Mouse (Mus musculus) hindbrain, embryonic 16.5 days (tissue): Measurements from ENCODE around the gene Ksr1. TPM values are rescaled to one million over a fixed set of nuclear protein-coding genes. Genes with fewer than 3 reads are reported as not detected.

Source experiments
- ATAC-seq: fragments of 200-750 bp; cut with Nextera tagmentation; 2 replicates; pipeline ENCODE4 v1.8.0; 2017; ENCODE audit warnings: moderate TSS enrichment, moderate library complexity
- H3K27ac ChIP-seq: fragments of 300-500 bp; sonication (generic); 2 replicates; pipeline ENCODE4 v1.5.1; 2014; ENCODE audit warnings: low read depth, mild to moderate bottlenecking, control low read depth, low read length, moderate library complexity
- H3K27me3 ChIP-seq: fragments of 300-500 bp; sonication (generic); replicated peaks from 2 replicates; pipeline ENCODE4 v1.6.1; 2014; ENCODE audit warnings: low read length; ENCODE audit not compliant: control insufficient read depth, insufficient read depth
- H3K36me3 ChIP-seq: fragments of 300-500 bp; sonication (generic); 2 replicates; pipeline ENCODE4 v1.6.1; 2014; ENCODE audit warnings: mild to moderate bottlenecking, low read length, moderate library complexity, mixed read lengths; ENCODE audit not compliant: control insufficient read depth, insufficient read depth
- H3K4me1 ChIP-seq: fragments of 300-500 bp; sonication (generic); 2 replicates; pipeline ENCODE4 v1.6.1; 2014; ENCODE audit warnings: low read depth, low read length; ENCODE audit not compliant: control insufficient read depth, insufficient read depth
- H3K4me2 ChIP-seq: fragments of 300-500 bp; sonication (generic); 2 replicates; pipeline ENCODE4 v1.6.1; 2014; ENCODE audit warnings: mild to moderate bottlenecking, low read length, control low read depth, moderate library complexity
- H3K4me3 ChIP-seq: fragments of 300-500 bp; sonication (generic); 2 replicates; pipeline ENCODE4 v1.5.1; 2014; ENCODE audit warnings: mild to moderate bottlenecking, low read length, control low read depth, moderate library complexity
- H3K9ac ChIP-seq: fragments of 300-500 bp; sonication (generic); 2 replicates; pipeline ENCODE4 v1.6.1; 2014; ENCODE audit warnings: low read depth, mild to moderate bottlenecking, control low read depth, low read length, moderate library complexity
- H3K9me3 ChIP-seq: fragments of 300-500 bp; sonication (generic); 2 replicates; pipeline ENCODE4 v1.6.1; 2014; ENCODE audit warnings: mild to moderate bottlenecking, low read length, moderate library complexity; ENCODE audit not compliant: control insufficient read depth
- WGBS: fragments of 180-500 bp; shearing (Covaris S2); extraction: QIAGEN DNeasy Blood & Tissue Kit; methylation state at CpG from one replicate; pipeline ENCODE4 v1.1.7; 2014; 5-methylcytosine and 5-hydroxymethylcytosine counted together
- polyA plus RNA-seq: library from polyadenylated mRNA; unstranded; fragments of >200 nt; fragmentation: Nextera tagmentation; extraction: Ambion mirVana; gene quantifications from 2 replicates; pipeline ENCODE4 v1.2.1, GENCODE M21; 2015

Ksr1 gene
- polyA plus RNA-seq, 1 experiment from 2014 or later: 4.4 TPM

DNA sequence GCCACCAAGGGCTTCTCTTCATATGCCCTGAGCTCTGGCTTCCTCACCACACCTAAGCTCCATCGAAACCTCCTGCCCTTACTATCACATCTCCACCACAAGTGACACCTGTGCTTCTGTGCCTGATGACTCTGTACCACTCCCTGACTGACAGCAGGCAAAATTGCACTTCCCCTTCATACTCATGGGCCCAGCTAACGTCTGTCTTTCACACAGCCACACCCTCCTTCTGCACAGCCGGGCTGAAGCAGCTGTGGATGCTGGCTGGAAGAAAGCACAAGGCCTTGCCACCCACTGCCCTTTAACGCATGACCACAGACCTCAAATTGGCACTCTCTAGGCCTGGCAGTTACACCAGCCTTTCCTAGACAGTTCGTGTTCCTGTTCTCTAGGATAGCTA lies 6.5 kb upstream of the Ksr1 start:
- Histone ChIP-seq H3K27me3 (no peaks in the 10 kb centered on the region), H3K9me3 (no peaks in the 10 kb centered on the region), H3K36me3 (no peaks in the 10 kb centered on the region), H3K4me1 (no peaks in the 10 kb centered on the region), H3K9ac (no peak overlapping the region), H3K4me2 (no peak overlapping the region), H3K4me3 (no peak overlapping the region), H3K27ac (no peak overlapping the region)
- WGBS: 73% methylated on average over 5 of the region's 5 CpGs
- ATAC-seq: no peak

DNA sequence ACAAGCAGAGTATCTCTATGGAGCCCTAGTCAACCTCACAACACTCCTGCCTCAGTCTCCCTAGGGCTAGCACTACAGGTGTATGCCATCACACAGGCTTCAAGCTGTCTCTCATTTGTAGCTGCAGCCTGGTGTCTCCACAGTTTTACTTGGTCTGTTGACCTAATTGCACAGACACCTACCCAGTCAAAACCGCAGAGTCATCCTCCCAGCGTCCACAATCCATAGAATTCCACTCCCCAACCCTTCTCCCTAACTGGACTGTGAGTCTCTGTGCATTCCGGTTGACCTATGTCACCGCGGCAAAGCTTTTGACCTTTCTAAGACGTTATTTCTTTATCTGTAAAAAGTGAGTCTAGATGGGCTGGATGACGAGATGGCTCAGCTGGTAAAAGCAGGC lies 5.7 kb upstream of the Ksr1 start:
- Histone ChIP-seq H3K4me1 (no peaks in the 10 kb centered on the region), H3K4me2 (no peak overlapping the region)
- WGBS: 72% methylated on average over 7 of the region's 7 CpGs

DNA sequence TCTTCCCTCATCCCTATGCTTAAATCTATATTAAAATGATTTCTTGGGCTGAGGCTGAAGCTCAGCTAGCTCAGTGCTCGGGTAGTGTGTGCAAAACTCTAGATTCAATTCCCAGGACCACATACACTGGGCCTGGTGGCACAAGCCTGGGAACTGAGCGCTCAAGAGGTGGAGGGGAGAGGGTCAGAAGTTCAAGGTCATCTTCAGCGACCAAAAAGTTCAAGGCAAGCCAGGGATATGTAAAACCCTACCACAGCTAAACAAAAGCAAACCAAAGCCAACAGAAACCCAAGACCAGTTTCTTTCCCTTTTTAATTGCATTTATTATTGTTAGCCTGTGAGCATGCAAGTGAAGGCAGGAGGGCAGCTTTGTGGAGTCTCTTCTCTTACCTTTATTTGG lies 4.1 kb upstream of the Ksr1 start:
- H3K9me3 ChIP-seq: no peaks in the 10 kb centered on the region
- H3K9ac ChIP-seq: no peak overlapping the region
- WGBS: 67% methylated on average over 3 of the region's 3 CpGs
- no peak overlapping the region for H3K4me3 ChIP-seq
- no peak for ATAC-seq
- H3K27me3 ChIP-seq: no peaks in the 10 kb centered on the region
- no peak overlapping the region for H3K27ac ChIP-seq
- no peaks in the 10 kb centered on the region for H3K36me3 ChIP-seq
- no peak overlapping the region for H3K4me2 ChIP-seq
- no peaks in the 10 kb centered on the region; the same call in 1 of the 2 replicates for H3K4me1 ChIP-seq

More for the DNA sequence above, 5.7 kb upstream of the Ksr1 start:
- H3K27me3 ChIP-seq: no peaks in the 10 kb centered on the region
- no peaks in the 10 kb centered on the region for H3K9me3 ChIP-seq
- H3K36me3 ChIP-seq: no peaks in the 10 kb centered on the region
- ATAC-seq: no peak
- H3K4me3 ChIP-seq: no peak overlapping the region
- H3K9ac ChIP-seq: no peak overlapping the region
- H3K27ac ChIP-seq: no peak overlapping the region

DNA sequence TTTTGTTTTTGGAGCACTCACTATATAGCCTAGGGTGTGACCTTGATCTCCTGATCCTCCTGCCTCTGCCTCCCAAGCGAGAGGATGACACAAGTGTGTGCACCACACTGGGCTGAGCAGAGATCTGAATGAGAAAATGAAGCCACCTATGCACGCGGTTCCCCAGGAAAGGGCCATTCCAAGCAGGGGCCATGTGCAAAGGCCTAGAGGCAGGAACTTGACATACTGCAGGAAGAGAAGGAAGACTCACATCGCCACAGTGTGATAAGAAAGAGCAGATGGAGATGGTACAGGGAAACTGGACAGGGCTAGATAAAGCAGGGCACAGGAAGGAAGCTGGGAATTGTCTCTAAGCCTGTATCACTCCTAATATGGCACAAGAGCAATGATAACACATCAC lies 3.1 kb upstream of the Ksr1 start:
- Histone ChIP-seq H3K9me3 (no peaks in the 10 kb centered on the region), H3K4me3 (no peak overlapping the region), H3K4me1 (peaks cover 7% of the 10 kb centered on the region), H3K27ac (no peak overlapping the region), H3K9ac (no peak overlapping the region), H3K27me3 (no peaks in the 10 kb centered on the region), H3K4me2 (no peak overlapping the region), H3K36me3 (no peaks in the 10 kb centered on the region)
- no peak for ATAC-seq
- 94% methylated on average over 4 of the region's 4 CpGs for WGBS

DNA sequence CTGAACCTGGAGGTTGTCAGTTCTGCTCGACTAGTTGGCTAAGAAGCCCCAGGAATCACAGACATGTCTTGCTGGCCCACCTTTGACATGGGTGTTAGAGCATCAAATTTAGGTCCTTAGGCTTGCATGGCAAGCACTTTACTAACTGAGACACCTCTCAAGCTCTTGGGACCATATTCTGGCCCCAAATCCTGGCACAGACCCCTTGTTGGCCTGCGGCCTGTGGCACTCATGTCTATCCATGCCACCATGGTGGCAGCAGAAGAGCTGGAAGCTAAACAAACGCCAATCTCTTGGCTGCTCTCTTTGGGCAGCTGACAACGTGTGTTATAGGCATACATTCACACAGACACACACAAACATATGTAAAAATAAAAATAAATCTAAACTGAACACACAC lies 2.6 kb upstream of the Ksr1 start:
- H3K9me3 ChIP-seq: no peaks in the 10 kb centered on the region
- no peak overlapping the region for H3K4me3 ChIP-seq
- H3K4me1 ChIP-seq: peaks cover 13% of the 10 kb centered on the region
- H3K27me3 ChIP-seq: no peaks in the 10 kb centered on the region
- H3K4me2 ChIP-seq: no peak overlapping the region
- H3K9ac ChIP-seq: no peak overlapping the region
- no peaks in the 10 kb centered on the region for H3K36me3 ChIP-seq
- ATAC-seq: no peak
- H3K27ac ChIP-seq: no peak overlapping the region
- WGBS: 80% methylated on average over 4 of the region's 4 CpGs

DNA sequence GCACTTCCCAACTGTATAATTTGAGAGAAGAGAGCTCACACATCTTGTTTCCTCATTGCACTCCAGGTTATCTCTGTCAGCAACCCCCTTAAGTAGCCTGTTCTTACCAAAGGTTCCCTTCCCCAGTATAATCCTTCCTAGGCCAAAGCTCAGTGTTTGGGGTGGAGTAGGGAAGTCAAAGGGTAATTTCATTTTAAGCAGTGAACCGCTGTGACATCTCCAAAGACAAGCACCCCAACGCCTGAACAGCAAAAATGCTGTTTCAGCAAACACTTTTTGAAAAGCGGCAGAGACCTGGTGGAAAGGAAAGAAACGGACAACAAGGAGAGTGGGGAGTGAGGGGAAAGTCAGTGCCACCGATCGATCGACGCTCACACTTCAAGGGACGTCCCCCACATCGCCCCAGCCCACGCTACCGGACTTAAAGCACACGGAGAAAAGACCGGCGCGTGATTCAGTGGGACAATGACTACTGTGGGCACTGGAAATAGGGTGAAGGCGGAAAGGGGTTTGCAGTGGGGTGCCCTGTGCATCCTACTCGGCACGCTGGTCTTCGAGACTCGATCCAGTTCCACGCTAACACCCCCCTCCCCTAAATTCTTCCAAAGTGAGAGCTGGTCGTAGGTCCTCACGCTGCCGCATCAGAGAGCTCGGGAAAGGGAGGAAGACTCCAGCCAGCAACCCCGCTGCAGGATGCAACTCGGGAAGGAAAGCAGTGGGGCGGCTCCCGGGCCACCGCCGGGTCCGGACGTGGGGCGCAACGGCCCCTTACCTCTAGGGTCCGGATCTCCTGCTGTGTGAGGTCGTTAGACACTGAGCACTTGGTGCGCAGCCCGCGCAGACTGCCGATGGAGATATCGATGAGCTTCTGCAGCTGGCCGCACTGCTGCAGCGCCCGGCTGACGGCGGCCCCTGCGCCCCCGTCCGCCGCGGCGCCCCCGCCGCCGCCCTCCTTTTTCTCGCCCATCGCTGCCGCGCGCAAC lies 633 bp downstream of the Ksr1 start:
- H3K36me3 ChIP-seq: no peaks in the 10 kb centered on the region
- under 1% methylated on average over 45 of the region's 62 CpGs for WGBS

DNA sequence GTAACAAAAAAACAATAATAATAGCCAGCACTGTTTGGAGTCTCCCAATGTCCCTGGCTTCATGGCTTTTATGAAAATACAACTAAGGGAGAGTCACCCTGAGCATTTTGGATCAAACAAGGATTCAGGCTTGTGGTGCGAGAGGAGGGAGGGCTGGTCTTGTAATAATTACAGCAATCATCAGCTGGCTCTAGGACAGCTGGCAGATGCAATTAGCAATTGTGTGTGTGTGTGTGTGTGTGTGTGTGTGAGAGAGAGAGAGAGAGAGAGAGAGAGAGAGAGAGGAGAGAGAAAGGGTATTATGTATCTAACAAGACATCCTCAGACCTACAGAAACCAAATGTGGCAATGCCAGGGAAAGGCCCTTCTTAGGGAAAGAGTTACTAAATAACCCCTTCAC lies 1.5 kb downstream of the Ksr1 start:
- Histone ChIP-seq H3K4me2 (peak overlapping the region; percentile 58), H3K36me3 (no peaks in the 10 kb centered on the region), H3K27me3 (no peaks in the 10 kb centered on the region), H3K27ac (no peak overlapping the region), H3K9me3 (no peaks in the 10 kb centered on the region), H3K4me3 (peak overlapping the region; percentile 81), H3K9ac (peak overlapping the region; percentile 90), H3K4me1 (peaks cover 19% of the 10 kb centered on the region)
- no peak for ATAC-seq
- WGBS: 19% methylated on average over 1 of the region's 1 CpGs

More for the DNA sequence above, 633 bp downstream of the Ksr1 start:
- Histone ChIP-seq H3K27ac (peak overlapping the region; percentile 92), H3K4me1 (peaks cover 19% of the 10 kb centered on the region), H3K4me3 (peak overlapping the region; percentile 81), H3K9me3 (no peaks in the 10 kb centered on the region), H3K27me3 (no peaks in the 10 kb centered on the region), H3K9ac (peak overlapping the region; percentile 90), H3K4me2 (peak overlapping the region; percentile 58)
- peak; percentile 5; the same call in 1 of the 2 replicates for ATAC-seq

DNA sequence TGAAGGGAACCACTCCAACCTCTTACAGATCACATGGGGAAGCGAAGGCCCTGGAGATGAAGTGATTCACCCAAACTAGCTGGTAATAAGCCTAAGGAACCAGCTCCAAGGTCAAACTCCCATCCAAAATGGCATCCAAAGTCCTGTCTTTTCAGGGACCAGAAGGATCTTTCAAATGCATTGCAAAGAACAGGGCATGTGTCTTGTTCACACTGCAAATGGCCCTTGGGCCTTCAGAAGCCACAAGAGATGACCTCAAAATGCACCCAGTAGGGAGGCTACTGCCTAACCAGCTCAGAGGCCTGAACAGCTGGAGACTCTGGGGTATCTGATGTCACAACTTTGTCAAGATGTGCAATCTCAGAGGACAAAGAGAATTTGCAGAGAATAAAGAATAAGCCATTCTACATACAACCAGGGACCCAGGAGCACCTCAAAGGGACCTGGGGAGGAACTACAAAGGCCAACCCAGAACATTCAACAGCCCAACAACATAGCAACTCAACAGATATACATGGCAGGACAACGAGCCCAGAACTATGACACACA lies 2.1 kb downstream of the Ksr1 start:
- WGBS: 79% methylated on average over 2 of the region's 2 CpGs
- H3K9ac ChIP-seq: no peak overlapping the region

DNA sequence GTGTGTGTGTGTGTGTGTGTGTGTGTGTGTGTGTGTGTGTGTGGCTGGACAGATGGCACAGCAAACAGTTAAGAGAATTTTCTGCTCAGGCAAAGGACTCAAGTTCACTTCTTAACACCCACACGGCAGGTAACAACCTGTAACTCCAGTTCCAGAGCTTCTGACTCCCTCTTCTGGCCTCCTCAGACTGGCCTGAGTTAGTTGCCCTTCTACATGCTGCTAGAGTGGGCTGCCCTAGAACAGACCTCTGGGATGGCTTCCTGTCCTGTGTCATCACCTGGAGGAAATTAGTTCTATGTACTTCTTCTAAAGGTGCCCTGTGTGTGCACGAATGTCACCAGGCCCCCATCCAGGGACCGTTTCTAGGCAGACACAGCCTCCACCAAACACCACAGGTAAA lies 2.9 kb downstream of the Ksr1 start:
- H3K27ac ChIP-seq: no peak overlapping the region
- H3K4me1 ChIP-seq: peaks cover 19% of the 10 kb centered on the region
- no peak overlapping the region for H3K4me3 ChIP-seq
- H3K9ac ChIP-seq: no peak overlapping the region
- 91% methylated on average over 3 of the region's 3 CpGs for WGBS
- H3K9me3 ChIP-seq: no peaks in the 10 kb centered on the region
- H3K27me3 ChIP-seq: no peaks in the 10 kb centered on the region
- H3K36me3 ChIP-seq: no peaks in the 10 kb centered on the region
- no peak overlapping the region for H3K4me2 ChIP-seq
- no peak for ATAC-seq

More for the DNA sequence above, 2.1 kb downstream of the Ksr1 start:
- Histone ChIP-seq H3K4me3 (peak overlapping the region; percentile 81; the same call in 1 of the 2 replicates), H3K27me3 (no peaks in the 10 kb centered on the region), H3K36me3 (no peaks in the 10 kb centered on the region), H3K4me1 (peaks cover 19% of the 10 kb centered on the region), H3K27ac (no peak overlapping the region), H3K9me3 (no peaks in the 10 kb centered on the region), H3K4me2 (peak overlapping the region; percentile 58)
- no peak for ATAC-seq
